Mouse (Mus musculus) regulatory T cell (primary cell): ENCODE data around the gene Sec14l4.

ENCODE experiments used
- in situ Hi-C: fragments of 300-600 bp; cut with MboI, MseI; formaldehyde crosslinking; loops from one replicate; pipeline ENCODE4 v1.15.1; 2025; ENCODE audit warnings: high pct_unique_total_duplicates

Gene Sec14l4

GRCm38 (mm10) chr11:4078267-4078933 is 47.1 kb downstream of the Sec14l4 start:
- in situ Hi-C loops = no loop called here

- in situ Hi-C loops = no loop called here
Measured at GRCm38 (mm10) chr11:4080219-4080618, 49.0 kb downstream of the Sec14l4 start.

- in situ Hi-C loops = no loop called here
Measured at GRCm38 (mm10) chr11:4083316-4084078, 52.2 kb downstream of the Sec14l4 start.

- in situ Hi-C loops = no loop called here
Measured at GRCm38 (mm10) chr11:4086246-4086645, 55.0 kb downstream of the Sec14l4 start.

GRCm38 (mm10) chr11:4087267-4087666 is 56.0 kb downstream of the Sec14l4 start:
- in situ Hi-C loops = no loop called here

- in situ Hi-C loops = no loop called here
Measured at GRCm38 (mm10) chr11:4093459-4094377, 62.5 kb downstream of the Sec14l4 start.

- in situ Hi-C loops = loop anchor here (5.0 kb wide), 1 partner anchor 43 kb away; the partner anchor contains the start of gene Rnf215
Measured at GRCm38 (mm10) chr11:4094378-4095170, 63.3 kb downstream of the Sec14l4 start.

- in situ Hi-C loops = loop anchor here (5.0 kb wide), 1 partner anchor 42 kb away; the partner anchor contains the start of gene Rnf215
Measured at GRCm38 (mm10) chr11:4095171-4096053, 64.2 kb downstream of the Sec14l4 start, which contains the start of gene Mtfp1. Gene Mtfp1 (minus strand): TSS chr11:4095445.

- in situ Hi-C loops = loop anchor here (5.0 kb wide), 1 partner anchor 41 kb away; the partner anchor contains the start of gene Rnf215
Measured at GRCm38 (mm10) chr11:4096054-4096984, 65.1 kb downstream of the Sec14l4 start.

- in situ Hi-C loops = loop anchor here (5.0 kb wide), 1 partner anchor 40 kb away; the partner anchor contains the start of gene Rnf215
Measured at GRCm38 (mm10) chr11:4097091-4097621, 65.9 kb downstream of the Sec14l4 start.
